ENCODE assay signal across 23 mouse cellular contexts in genomic region chr9:63790222-63790621, GRCm38 (mm10). TPM values are rescaled to one million over a fixed set of nuclear protein-coding genes. Genes with fewer than 3 reads are reported as not detected.
DNase-seq lines count a peak whose midpoint lies in the region; ATAC-seq lines count a peak whose summit lies in the region.
"Had no signal": no experiment of that assay in that cellular context is flagged by ENCODE, and none has a peak within 500 bp of the region (broad histone marks: within the 10 kb centered on the region; RNA-seq: fewer than 3 reads in every experiment).

No protein-coding gene starts in this region.

- no peak overlapping the region for H3K9ac ChIP-seq in liver, embryonic 13.5 days
- no peak overlapping the region for H3K9ac ChIP-seq in liver, embryonic 16.5 days (ENCODE audit: low read depth, low read length)
- H3K9ac ChIP-seq in forebrain, embryonic 14.5 days (ENCODE audit: low read length) = no peak overlapping the region
- H3K9ac ChIP-seq: forebrain, embryonic 15.5 days; heart, embryonic 12.5 days; heart, embryonic 15.5 days; hindbrain, embryonic 14.5 days had no signal

- ATAC-seq in liver, embryonic 13.5 days (ENCODE audit: low read depth) = peak; percentile 62; the same call in 1 of the 2 replicates
- ATAC-seq in liver, embryonic 16.5 days (ENCODE audit: low read depth) = peak; percentile 56
- no peak for ATAC-seq in forebrain, embryonic 14.5 days
- ATAC-seq: CD4-positive, CD25-positive, alpha-beta regulatory T cell, adult 4 months; forebrain, embryonic 15.5 days; hindbrain, postnatal 0 days; inflammation-experienced regulatory T-cells, adult 6 months had no signal

- no peaks in the 10 kb centered on the region for H3K9me3 ChIP-seq in limb, embryonic 10.5 days (replicated peaks)
- no peaks in the 10 kb centered on the region for H3K9me3 ChIP-seq in liver, embryonic 13.5 days (replicated peaks)
- no peaks in the 10 kb centered on the region for H3K9me3 ChIP-seq in liver, embryonic 16.5 days (replicated peaks; ENCODE audit: control insufficient read depth, low read length)
- H3K9me3 ChIP-seq in forebrain, embryonic 14.5 days (replicated peaks; ENCODE audit: control insufficient read depth, low read length) = no peaks in the 10 kb centered on the region
- H3K9me3 ChIP-seq: forebrain, embryonic 10.5 days; forebrain, embryonic 15.5 days; heart, embryonic 12.5 days; heart, embryonic 15.5 days had no signal

- no peak overlapping the region for H3K4me2 ChIP-seq in liver, embryonic 13.5 days
- no peak overlapping the region for H3K4me2 ChIP-seq in liver, embryonic 16.5 days (ENCODE audit: low read depth, low read length)
- no peak overlapping the region for H3K4me2 ChIP-seq in forebrain, embryonic 14.5 days (ENCODE audit: low read length)
- H3K4me2 ChIP-seq: forebrain, embryonic 15.5 days; heart, embryonic 12.5 days; heart, embryonic 15.5 days; hindbrain, embryonic 14.5 days had no signal

- H3K4me1 ChIP-seq in limb, embryonic 10.5 days = peaks cover 80% of the 10 kb centered on the region
- peaks cover 64% of the 10 kb centered on the region for H3K4me1 ChIP-seq in liver, embryonic 13.5 days (replicated peaks)
- H3K4me1 ChIP-seq in liver, embryonic 16.5 days (ENCODE audit: control insufficient read depth, low read depth, low read length) = peaks cover 29% of the 10 kb centered on the region
- H3K4me1 ChIP-seq in forebrain, embryonic 14.5 days (ENCODE audit: control insufficient read depth, insufficient read depth, low read length) = no peaks in the 10 kb centered on the region

- peak overlapping the region; percentile 50; the same call in 1 of the 2 replicates for H3K27ac ChIP-seq in limb, embryonic 10.5 days
- H3K27ac ChIP-seq in liver, embryonic 13.5 days = no peak overlapping the region
- H3K27ac ChIP-seq in liver, embryonic 16.5 days (ENCODE audit: low read length) = no peak overlapping the region
- no peak overlapping the region for H3K27ac ChIP-seq in forebrain, embryonic 14.5 days (ENCODE audit: low read depth, low read length)
- H3K27ac ChIP-seq: forebrain, embryonic 15.5 days; heart, embryonic 15.5 days; hindbrain, embryonic 14.5 days; hindbrain, postnatal 0 days had no signal

- 92% methylated on average over 4 of the region's 4 CpGs for WGBS in limb, embryonic 10.5 days
- WGBS in liver, embryonic 13.5 days (ENCODE audit: insufficient replicate concordance) = 83% methylated on average over 4 of the region's 4 CpGs
- WGBS in liver, embryonic 16.5 days (ENCODE audit: insufficient replicate concordance) = 78% methylated on average over 4 of the region's 4 CpGs
- 89% methylated on average over 4 of the region's 4 CpGs for WGBS in forebrain, embryonic 14.5 days

- no peaks in the 10 kb centered on the region for H3K27me3 ChIP-seq in limb, embryonic 10.5 days (ENCODE audit: low read depth, poor library complexity, severe bottlenecking)
- peaks cover 30% of the 10 kb centered on the region for H3K27me3 ChIP-seq in liver, embryonic 13.5 days
- no peaks in the 10 kb centered on the region for H3K27me3 ChIP-seq in liver, embryonic 16.5 days (ENCODE audit: control insufficient read depth, insufficient read depth, low read depth, low read length)
- H3K27me3 ChIP-seq in forebrain, embryonic 14.5 days (replicated peaks; ENCODE audit: control insufficient read depth, insufficient read depth, low read length) = no peaks in the 10 kb centered on the region
- H3K27me3 ChIP-seq: forebrain, embryonic 15.5 days; heart, embryonic 12.5 days; heart, embryonic 15.5 days had no signal

- H3K4me3 ChIP-seq in limb, embryonic 10.5 days = no peak overlapping the region
- H3K4me3 ChIP-seq in liver, embryonic 13.5 days (replicated peaks) = no peak overlapping the region
- H3K4me3 ChIP-seq in liver, embryonic 16.5 days (ENCODE audit: low read depth, low read length) = no peak overlapping the region
- no peak overlapping the region for H3K4me3 ChIP-seq in forebrain, embryonic 14.5 days (ENCODE audit: low read depth, low read length)
- H3K4me3 ChIP-seq: forebrain, embryonic 10.5 days; forebrain, embryonic 15.5 days; heart, embryonic 12.5 days; heart, embryonic 15.5 days had no signal

- no peaks in the 10 kb centered on the region for H3K36me3 ChIP-seq in limb, embryonic 10.5 days
- no peaks in the 10 kb centered on the region for H3K36me3 ChIP-seq in liver, embryonic 13.5 days
- H3K36me3 ChIP-seq in liver, embryonic 16.5 days (ENCODE audit: control insufficient read depth, insufficient read depth) = no peaks in the 10 kb centered on the region
- no peaks in the 10 kb centered on the region for H3K36me3 ChIP-seq in forebrain, embryonic 14.5 days (ENCODE audit: control insufficient read depth, insufficient read depth, low read length)
- H3K36me3 ChIP-seq: forebrain, embryonic 10.5 days; forebrain, embryonic 15.5 days; heart, embryonic 12.5 days; heart, embryonic 15.5 days had no signal

- DNase-seq in c-Kit-positive CD71-positive TER-119-positive erythroid progenitor cells, embryonic 14.5 days (ENCODE audit: low spot score) = peak; percentile 21
- no peak for DNase-seq in limb, embryonic 10.5 days (ENCODE audit: low spot score)
- no peak for DNase-seq in liver, embryonic 13.5 days
- no peak for DNase-seq in right cerebral cortex, postnatal 10 days (ENCODE audit: low spot score in 2 of 2)
- no peak for DNase-seq in forebrain, embryonic 14.5 days (ENCODE audit: low spot score)
- DNase-seq: adrenal gland, adult 2 months; adrenal gland, postnatal 14 days; cerebellum, adult 11-12 months; cerebellum, adult 8-10 months; cerebellum, postnatal 10 days; cerebellum, postnatal 36 days; gastrocnemius, postnatal 25 days; heart, adult 18-20 months; heart, postnatal 10 days had no signal

RNA-seq across cellular contexts. Expression of gene Smad3, which starts 32.4 kb away (rescaled TPM):
- polyA plus RNA-seq in limb, embryonic 10.5 days (2016; fragmentation: Nextera tagmentation; extraction: Ambion mirVana) = 27.1 and 27.7 TPM in 2 replicates
- polyA plus RNA-seq in liver, embryonic 13.5 days (2015; fragmentation: Nextera tagmentation; extraction: Ambion mirVana) = 2.7 and 3.0 TPM in 2 replicates
- polyA plus RNA-seq in liver, embryonic 16.5 days (2015; fragmentation: Nextera tagmentation; extraction: Ambion mirVana) = 2.7 TPM in 2 replicates
- polyA plus RNA-seq in forebrain, embryonic 14.5 days (2014; fragmentation: Nextera tagmentation; extraction: Ambion mirVana) = 5.1 and 5.4 TPM in 2 replicates
